Mouse (Mus musculus) bone marrow, adult 2 months (tissue): ENCODE data around the gene Prss2.
"Not testable (repeated sequence)": the region's sequence is repeated elsewhere in the genome, so short reads cannot be mapped to it uniquely, and the experiment has no call there.

Experiments used
- CTCF ChIP-seq: fragments of 200-500 bp; IDR thresholded peaks from 2 replicates; pipeline ENCODE4 v1.5.1; 2011; ENCODE audit warnings: low read length, control low read depth; ENCODE audit not compliant: control insufficient read depth, insufficient read depth
- POLR2A ChIP-seq: fragments of 200-500 bp; IDR thresholded peaks from 2 replicates; pipeline ENCODE4 v1.6.1; 2011; ENCODE audit warnings: low read depth, mild to moderate bottlenecking, control low read depth, low read length, borderline replicate concordance; ENCODE audit not compliant: control insufficient read depth

- TF ChIP-seq CTCF, POLR2A: not testable (repeated sequence)
These were observed 16.7 kb downstream of the Prss2 start for GRCm38 (mm10) chr6:41538296-41538695.
